Mouse (Mus musculus): ENCODE results near the gene Mgat4b.

GRCm38 (mm10) chr11:50224671-50225530 lies 14.2 kb downstream of the Mgat4b start:
- TF ChIP-seq CTCF (IDR thresholded peaks at IDR 0.05; ENCODE audit: control insufficient read depth, insufficient read depth, insufficient replicate concordance, low read depth, low read length), result no peak
- peak; percentile 38 for TF ChIP-seq POLR2A (IDR thresholded peaks at IDR 0.05; ENCODE audit: control insufficient read depth, low read depth, low read length)

Data from testis, adult 2 months (tissue).